Mouse (Mus musculus): Measurements from ENCODE around the gene C1qtnf12. TPM values are rescaled to one million over a fixed set of nuclear protein-coding genes. Genes with fewer than 3 reads are reported as not detected.

The C1qtnf12 gene
- polyA plus RNA-seq (2015; fragmentation: Nextera tagmentation; extraction: Ambion mirVana): 13.4 and 16.6 TPM in 2 replicates

DNA sequence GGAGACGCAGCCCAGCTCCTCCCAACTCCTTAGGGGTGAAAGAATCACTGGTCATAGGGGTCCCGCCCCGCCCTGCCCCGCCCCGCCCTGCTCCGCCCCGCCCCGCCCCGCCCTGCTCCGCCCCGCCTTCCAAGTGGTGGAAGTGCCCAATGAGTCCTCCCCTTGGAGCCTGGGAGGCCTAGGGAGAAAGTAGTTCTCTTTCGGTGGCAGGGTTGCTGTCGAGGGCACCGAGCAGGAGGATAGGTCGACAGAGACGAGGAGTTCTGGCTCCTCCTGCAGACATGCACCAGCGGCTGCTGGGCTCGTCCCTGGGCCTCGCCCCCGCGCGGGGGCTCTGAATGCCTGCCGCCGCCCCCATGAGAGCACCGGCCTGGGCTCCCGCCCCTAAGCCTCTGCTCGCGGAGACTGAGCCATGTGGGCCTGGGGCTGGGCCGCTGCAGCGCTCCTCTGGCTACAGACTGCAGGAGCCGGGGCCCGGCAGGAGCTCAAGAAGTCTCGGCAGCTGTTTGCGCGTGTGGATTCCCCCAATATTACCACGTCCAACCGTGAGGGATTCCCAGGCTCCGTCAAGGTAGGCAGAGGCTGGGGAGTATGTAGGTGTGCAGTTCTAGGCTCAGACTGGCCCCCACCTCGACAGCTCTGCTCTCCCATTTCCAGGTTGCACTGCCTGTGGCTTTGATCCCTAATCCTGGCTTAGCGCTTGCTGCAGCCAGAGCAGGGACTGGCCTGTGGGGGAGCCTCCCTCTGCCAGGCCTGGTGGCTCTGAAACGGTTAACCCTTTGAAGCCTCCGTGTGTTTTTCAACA is at the start of gene C1qtnf12:
Gene C1qtnf12, plus strand, starts transcription at position 152 of the 805 bp plus-strand sequence.
- H3K9ac ChIP-seq: peak within 1 kb of the TSS; percentile 52
- no peaks in the 10 kb centered on the region for H3K9me3 ChIP-seq
- H3K4me2 ChIP-seq: peak within 1 kb of the TSS; percentile 68
- H3K27me3 ChIP-seq: no peaks in the 10 kb centered on the region
- peaks cover 11% of the 10 kb centered on the region for H3K4me1 ChIP-seq (replicated peaks)
- H3K36me3 ChIP-seq: peaks cover 34% of the 10 kb centered on the region
- 2% methylated on average over 30 of the region's 42 CpGs for WGBS
- H3K27ac ChIP-seq (replicated peaks): 0 out of 2 replicates have a peak within 1 kb of the TSS, but pooled peaks have one; percentile 29
- ATAC-seq (ENCODE audit: low FRiP score, low read depth): peak; percentile 69
- peak within 1 kb of the TSS; percentile 38 for H3K4me3 ChIP-seq

GRCm38 (mm10) chr4:155932031-155932430 is 30.1 kb upstream of the C1qtnf12 start:
- no peak for ATAC-seq (ENCODE audit: low FRiP score, low read depth)
- H3K36me3 ChIP-seq: no peaks in the 10 kb centered on the region
- no peaks in the 10 kb centered on the region for H3K4me1 ChIP-seq (replicated peaks)
- H3K27ac ChIP-seq (replicated peaks): no peak overlapping the region
- no peak overlapping the region for H3K4me3 ChIP-seq
- H3K9ac ChIP-seq: no peak overlapping the region
- WGBS: 69% methylated on average over 1 of the region's 1 CpGs
- H3K4me2 ChIP-seq: no peak overlapping the region
- no peaks in the 10 kb centered on the region for H3K9me3 ChIP-seq
- no peaks in the 10 kb centered on the region for H3K27me3 ChIP-seq

DNA sequence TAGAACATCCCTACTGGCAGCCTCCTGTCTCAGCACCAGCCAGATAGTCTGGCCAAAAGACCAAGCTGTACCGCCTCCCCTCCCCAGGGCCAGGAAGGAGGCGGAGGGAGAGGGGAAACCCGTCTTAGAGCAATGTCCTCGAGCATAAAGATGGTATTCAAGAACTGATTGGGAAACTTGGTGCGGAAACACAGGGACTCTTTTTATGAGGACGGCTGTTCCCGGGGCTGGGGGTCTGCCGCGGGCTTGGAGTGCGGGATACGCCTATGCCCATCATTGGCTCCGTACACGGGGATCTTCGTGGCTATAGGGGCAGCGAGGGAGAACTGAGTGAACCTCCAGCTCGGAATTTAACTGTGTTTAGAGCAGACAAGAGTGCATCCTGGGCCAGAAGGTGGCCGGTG is 19.1 kb upstream of the C1qtnf12 start:
- H3K9me3 ChIP-seq: no peaks in the 10 kb centered on the region
- peak overlapping the region; percentile 83 for H3K4me2 ChIP-seq
- ATAC-seq (ENCODE audit: low FRiP score, low read depth): peak; percentile 50; the same call in 1 of the 2 replicates

DNA sequence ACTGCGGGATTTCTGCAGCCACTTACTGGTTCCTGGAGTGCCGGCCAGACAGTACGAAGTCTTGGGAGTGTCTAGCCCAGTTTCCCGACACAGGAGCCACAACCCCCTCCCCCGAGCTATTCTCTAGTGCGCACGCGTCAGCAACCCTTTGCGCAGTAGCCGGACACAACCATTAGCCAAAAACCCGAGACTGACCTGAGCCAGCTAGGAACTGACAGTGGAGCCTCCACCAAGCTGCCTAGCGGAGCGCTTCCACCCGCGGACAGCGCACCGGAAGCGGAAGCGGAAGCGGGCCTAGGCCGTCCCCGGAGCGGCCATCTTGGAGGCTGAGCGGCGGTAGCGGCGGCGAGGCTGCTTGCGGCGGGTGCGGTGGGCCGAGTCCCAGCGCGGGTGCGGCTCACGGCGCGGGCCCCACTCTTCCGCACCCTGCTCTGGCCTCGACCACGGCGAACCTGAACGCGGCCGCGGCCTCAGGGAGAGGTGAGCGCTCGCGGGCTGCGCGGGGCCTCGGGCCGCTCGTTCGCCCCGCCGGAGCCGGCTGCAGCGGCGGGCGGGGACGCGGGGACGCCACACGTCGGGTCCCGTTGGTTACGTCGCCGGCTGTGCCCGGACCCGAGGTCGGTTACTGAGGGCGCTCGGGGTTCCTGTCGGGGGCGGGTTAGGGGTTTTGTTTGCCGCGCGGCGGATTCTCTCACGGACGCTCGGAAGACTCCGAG is 18.4 kb upstream of the C1qtnf12 start, which contains the start of gene Ube2j2:
Gene Ube2j2, plus strand, starts transcription at position 298 of the 716 bp plus-strand sequence.
- peak; percentile 98 for ATAC-seq (ENCODE audit: low FRiP score, low read depth)
- Histone ChIP-seq H3K27me3 (no peaks in the 10 kb centered on the region), H3K4me2 (peak within 1 kb of the TSS; percentile 83), H3K36me3 (0 out of 2 replicates have a peak, but pooled peaks cover 12% of the 10 kb centered on the region), H3K9ac (peak within 1 kb of the TSS; percentile 73), H3K27ac (replicated peaks) (peak within 1 kb of the TSS; percentile 87), H3K4me3 (peak within 1 kb of the TSS; percentile 76), H3K9me3 (no peaks in the 10 kb centered on the region), H3K4me1 (replicated peaks) (peaks cover 31% of the 10 kb centered on the region)
- WGBS: 0% methylated on average over 77 of the region's 85 CpGs

More for the DNA sequence above, 19.1 kb upstream of the C1qtnf12 start:
- no peaks in the 10 kb centered on the region for H3K27me3 ChIP-seq
- peak overlapping the region; percentile 73 for H3K9ac ChIP-seq
- 0 out of 2 replicates have a peak, but pooled peaks cover 10% of the 10 kb centered on the region for H3K36me3 ChIP-seq
- 1% methylated on average over 17 of the region's 17 CpGs for WGBS
- peak overlapping the region; percentile 76 for H3K4me3 ChIP-seq
- H3K27ac ChIP-seq (replicated peaks): peak overlapping the region; percentile 87
- H3K4me1 ChIP-seq (replicated peaks): peaks cover 31% of the 10 kb centered on the region

DNA sequence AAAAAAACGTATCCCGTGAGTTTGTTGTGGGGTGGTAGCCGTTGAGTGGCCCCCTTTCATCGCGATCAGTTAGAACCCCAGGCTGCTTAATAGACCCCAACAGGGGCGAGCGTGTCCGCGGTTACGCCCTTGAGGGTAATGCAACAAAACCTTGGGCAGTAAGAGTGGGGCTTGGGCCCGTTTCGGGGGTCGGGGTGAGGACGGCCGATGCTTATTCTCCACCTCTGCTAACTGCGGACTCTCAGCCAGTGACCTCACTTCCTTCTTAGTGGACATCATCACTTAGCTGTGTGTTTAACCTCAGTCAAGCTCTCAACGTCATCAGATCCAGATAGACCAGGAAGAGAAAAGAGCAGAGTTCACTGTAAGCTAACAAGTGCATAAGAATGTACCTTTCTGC is 17.8 kb upstream of the C1qtnf12 start:
- ATAC-seq (ENCODE audit: low FRiP score, low read depth): no peak
- WGBS: under 1% methylated on average over 17 of the region's 17 CpGs
- Histone ChIP-seq H3K9ac (peak overlapping the region; percentile 73), H3K36me3 (peaks cover 12% of the 10 kb centered on the region), H3K4me3 (peak overlapping the region; percentile 76), H3K4me2 (peak overlapping the region; percentile 83), H3K27ac (replicated peaks) (peak overlapping the region; percentile 87), H3K27me3 (no peaks in the 10 kb centered on the region), H3K4me1 (replicated peaks) (peaks cover 31% of the 10 kb centered on the region), H3K9me3 (no peaks in the 10 kb centered on the region)

DNA sequence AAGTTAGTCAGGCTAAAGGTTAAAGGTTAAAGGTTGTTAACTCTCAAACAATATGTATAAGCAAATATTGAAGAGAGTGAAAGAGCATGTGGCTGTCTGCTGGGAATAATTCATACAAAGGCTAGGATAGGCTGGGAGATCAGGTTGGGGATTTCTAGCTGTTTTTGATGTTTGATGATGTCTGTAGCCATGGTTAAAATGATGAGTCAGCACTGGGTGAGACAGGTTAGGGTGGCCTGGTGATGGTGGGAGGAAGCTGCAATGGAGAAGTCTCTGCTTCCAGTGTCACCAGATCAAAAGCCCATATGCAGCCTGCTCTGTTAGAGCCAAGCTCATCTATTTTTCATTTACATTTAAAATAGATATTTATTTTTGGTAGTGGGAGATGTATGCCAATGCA is 15.0 kb upstream of the C1qtnf12 start:
- ATAC-seq (ENCODE audit: low FRiP score, low read depth): no peak
- peaks cover 31% of the 10 kb centered on the region for H3K4me1 ChIP-seq (replicated peaks)
- H3K4me3 ChIP-seq: no peak overlapping the region
- no peak overlapping the region for H3K4me2 ChIP-seq
- H3K27ac ChIP-seq (replicated peaks): no peak overlapping the region
- no peaks in the 10 kb centered on the region for H3K27me3 ChIP-seq
- peaks cover 39% of the 10 kb centered on the region for H3K36me3 ChIP-seq
- H3K9ac ChIP-seq: no peak overlapping the region
- no peaks in the 10 kb centered on the region for H3K9me3 ChIP-seq

DNA sequence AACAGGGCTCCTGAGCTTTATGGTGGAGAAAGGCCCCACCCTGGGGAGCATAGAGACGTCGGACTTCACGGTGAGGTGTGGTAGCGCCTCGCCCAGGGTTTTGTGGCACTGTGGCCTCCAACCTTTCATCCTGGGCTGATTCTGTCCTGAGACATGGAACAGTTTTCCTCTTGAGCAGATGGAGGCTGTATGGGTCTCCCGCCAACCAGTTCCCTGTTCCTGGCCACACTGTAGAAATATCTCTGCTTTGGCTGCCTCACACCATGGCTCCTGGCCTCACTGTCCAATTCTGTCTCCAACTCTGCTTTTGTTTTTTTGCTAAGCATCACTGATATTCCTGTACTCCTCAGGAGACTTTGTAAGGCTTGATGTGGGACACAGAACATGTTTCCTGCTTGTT is 6.6 kb upstream of the C1qtnf12 start:
- no peak overlapping the region for H3K4me2 ChIP-seq
- H3K9me3 ChIP-seq: no peaks in the 10 kb centered on the region
- H3K4me3 ChIP-seq: no peak overlapping the region
- H3K36me3 ChIP-seq: peaks cover 67% of the 10 kb centered on the region
- no peak for ATAC-seq (ENCODE audit: low FRiP score, low read depth)
- no peak overlapping the region for H3K9ac ChIP-seq
- H3K4me1 ChIP-seq (replicated peaks): no peaks in the 10 kb centered on the region
- 93% methylated on average over 6 of the region's 6 CpGs for WGBS
- H3K27ac ChIP-seq (replicated peaks): no peak overlapping the region
- H3K27me3 ChIP-seq: no peaks in the 10 kb centered on the region

DNA sequence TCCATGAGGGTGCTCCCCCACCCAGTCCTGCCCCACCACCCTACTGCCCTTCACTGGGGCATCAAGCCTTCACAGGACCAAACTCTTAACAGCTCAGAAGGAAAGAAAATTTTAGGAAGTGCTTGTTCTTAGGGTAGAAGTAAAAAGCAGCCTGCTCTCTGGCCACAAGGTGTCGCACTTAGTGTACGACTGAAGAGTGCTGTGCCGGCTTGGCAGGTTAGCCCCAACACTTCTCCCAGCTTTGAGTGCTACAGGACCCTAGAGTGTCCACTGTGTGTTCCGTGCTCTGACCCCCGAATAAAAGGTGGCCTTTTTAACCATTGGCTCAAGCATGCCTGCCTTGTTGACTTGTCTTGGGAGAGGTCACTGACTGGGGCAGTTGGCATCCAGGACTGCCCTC is 2.8 kb upstream of the C1qtnf12 start:
- ATAC-seq (ENCODE audit: low FRiP score, low read depth): peak; percentile 60; the same call in 1 of the 2 replicates
- Histone ChIP-seq H3K9ac (no peak overlapping the region), H3K4me3 (no peak overlapping the region), H3K4me2 (no peak overlapping the region), H3K4me1 (replicated peaks) (peaks cover 11% of the 10 kb centered on the region), H3K9me3 (no peaks in the 10 kb centered on the region), H3K27ac (replicated peaks) (no peak overlapping the region), H3K36me3 (peaks cover 45% of the 10 kb centered on the region), H3K27me3 (no peaks in the 10 kb centered on the region)
- 9% methylated on average over 5 of the region's 5 CpGs for WGBS

DNA sequence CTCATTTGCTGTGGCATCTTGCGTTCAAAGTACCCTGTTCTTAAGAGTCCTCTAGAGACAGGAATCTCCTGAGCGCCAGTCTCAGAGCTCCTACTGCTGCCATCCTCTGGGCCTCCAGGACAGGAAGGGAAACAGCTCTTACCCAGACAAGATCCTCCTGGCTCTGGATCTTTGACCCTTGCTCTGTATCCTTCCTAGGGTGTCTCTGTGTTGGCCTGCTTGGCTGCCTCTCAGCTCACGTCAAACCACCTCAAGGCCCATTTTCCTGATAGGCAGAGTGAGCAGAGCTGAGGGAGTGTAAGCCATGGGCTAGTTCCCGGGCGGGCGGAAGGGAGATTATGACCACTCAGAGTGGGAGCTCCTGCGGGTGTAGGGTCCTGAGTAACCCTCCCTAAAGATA is 988 bp downstream of the C1qtnf12 start:
- 64% methylated on average over 7 of the region's 7 CpGs for WGBS
- Histone ChIP-seq H3K4me1 (replicated peaks) (peaks cover 11% of the 10 kb centered on the region), H3K4me2 (peak overlapping the region; percentile 68), H3K36me3 (peaks cover 27% of the 10 kb centered on the region), H3K27ac (replicated peaks) (no peak overlapping the region), H3K4me3 (peak overlapping the region; percentile 38; the same call in 1 of the 2 replicates), H3K9me3 (no peaks in the 10 kb centered on the region), H3K9ac (no peak overlapping the region; the same call in 1 of the 2 replicates), H3K27me3 (no peaks in the 10 kb centered on the region)
- no peak for ATAC-seq (ENCODE audit: low FRiP score, low read depth)

GRCm38 (mm10) chr4:155964396-155964795 is 2.3 kb downstream of the C1qtnf12 start:
- H3K36me3 ChIP-seq: peaks cover 21% of the 10 kb centered on the region
- no peak for ATAC-seq (ENCODE audit: low FRiP score, low read depth)
- no peak overlapping the region for H3K4me2 ChIP-seq
- H3K9me3 ChIP-seq: no peaks in the 10 kb centered on the region
- H3K9ac ChIP-seq: no peak overlapping the region
- H3K4me1 ChIP-seq (replicated peaks): peaks cover 11% of the 10 kb centered on the region
- 96% methylated on average over 11 of the region's 11 CpGs for WGBS
- H3K4me3 ChIP-seq: no peak overlapping the region
- H3K27me3 ChIP-seq: no peaks in the 10 kb centered on the region
- no peak overlapping the region for H3K27ac ChIP-seq (replicated peaks)

DNA sequence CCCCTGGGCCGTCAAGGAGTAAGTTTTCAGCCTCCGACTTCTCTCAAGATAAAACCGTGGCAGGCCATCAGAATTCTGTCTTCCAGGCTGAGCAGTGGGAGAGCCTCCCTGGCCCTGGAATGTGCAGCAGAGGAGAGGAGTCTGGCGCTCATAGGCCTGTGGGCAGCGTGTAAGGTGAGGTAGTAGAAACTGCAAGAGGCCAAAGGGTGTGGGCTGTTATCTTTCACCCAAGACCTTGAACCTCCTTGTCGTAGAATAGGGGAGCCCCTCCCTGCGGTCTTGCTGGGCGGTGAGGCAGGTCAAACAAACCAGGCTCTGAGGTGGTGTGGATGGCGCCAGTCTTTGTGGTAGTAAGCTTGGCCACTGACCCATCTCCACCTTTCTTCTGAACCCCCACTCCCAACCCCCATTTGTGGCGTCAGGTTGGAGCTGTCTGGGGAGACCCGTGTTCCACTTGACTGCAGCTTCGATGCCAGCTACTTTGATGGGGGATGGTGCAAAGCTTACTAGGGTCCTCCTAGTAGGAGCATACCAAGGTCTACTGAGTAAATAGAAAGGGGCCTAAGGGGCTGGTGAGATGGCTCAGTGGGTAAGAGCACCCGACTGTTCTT is 7.0 kb downstream of the C1qtnf12 start:
- Histone ChIP-seq H3K4me2 (no peak overlapping the region), H3K36me3 (peaks cover 14% of the 10 kb centered on the region), H3K27ac (replicated peaks) (no peak overlapping the region), H3K9me3 (no peaks in the 10 kb centered on the region), H3K4me3 (no peak overlapping the region), H3K9ac (no peak overlapping the region), H3K27me3 (no peaks in the 10 kb centered on the region), H3K4me1 (replicated peaks) (no peaks in the 10 kb centered on the region)
- 90% methylated on average over 13 of the region's 13 CpGs for WGBS
- ATAC-seq (ENCODE audit: low FRiP score, low read depth): no peak

- no peak overlapping the region for H3K9ac ChIP-seq
- no peaks in the 10 kb centered on the region for H3K9me3 ChIP-seq
- H3K4me2 ChIP-seq: no peak overlapping the region
- H3K4me1 ChIP-seq (replicated peaks): no peaks in the 10 kb centered on the region
- 88% methylated on average over 5 of the region's 5 CpGs for WGBS
- H3K27ac ChIP-seq (replicated peaks): no peak overlapping the region
- no peak overlapping the region for H3K4me3 ChIP-seq
- no peak for ATAC-seq (ENCODE audit: low FRiP score, low read depth)
- H3K36me3 ChIP-seq: peaks cover 9% of the 10 kb centered on the region
- no peaks in the 10 kb centered on the region for H3K27me3 ChIP-seq
These were observed 8.2 kb downstream of the C1qtnf12 start for GRCm38 (mm10) chr4:155970286-155970685.
